Mouse (Mus musculus) CH12.LX (cell line): Measurements from ENCODE around the gene Tcirg1. TPM values are rescaled to one million over a fixed set of nuclear protein-coding genes. Genes with fewer than 3 reads are reported as not detected.

Source experiments
- DNase-seq: peaks from one replicate; pipeline ENCODE4 v3.0.0-alpha.2; 2013; ENCODE audit errors: extremely low read depth
- H3K27ac ChIP-seq: 2 replicates; pipeline ENCODE4 v1.5.1; 2012; ENCODE audit warnings: low read depth, mild to moderate bottlenecking, control low read depth, moderate library complexity; ENCODE audit not compliant: insufficient read depth
- H3K27me3 ChIP-seq: replicated peaks from 2 replicates; pipeline ENCODE3; 2012; ENCODE audit warnings: inconsistent platforms
- H3K36me3 ChIP-seq, 2 experiments: replicated peaks in 1 of 2; 2 replicates each; pipeline versions ENCODE3 to v1.6.1; 2012; ENCODE audit warnings: inconsistent platforms in 1 of 2, low read length in 1 of 2, mild to moderate bottlenecking in 1 of 2, mixed read lengths in 1 of 2, moderate library complexity in 1 of 2; ENCODE audit not compliant: control insufficient read depth in 1 of 2, insufficient read depth in 1 of 2
- H3K4me1 ChIP-seq, 2 experiments: 2 replicates each; pipeline ENCODE4 v1.6.1; 2012; ENCODE audit warnings: inconsistent platforms in 1 of 2, moderate library complexity in 1 of 2; ENCODE audit not compliant: insufficient read depth in 2 of 2, control insufficient read depth in 1 of 2
- H3K4me2 ChIP-seq: 2 replicates; pipeline ENCODE4 v1.6.1; 2012; ENCODE audit warnings: low read depth, mild to moderate bottlenecking, control low read depth; ENCODE audit not compliant: poor library complexity, insufficient read depth, severe bottlenecking
- H3K4me3 ChIP-seq, 3 experiments: fragments of 150-350 bp in 1 of 3; sonication (generic) in 1 of 3; replicated peaks in 1 of 3; 2 replicates each; pipeline versions ENCODE3 to v1.5.1; 2011 to 2012; ENCODE audit warnings: low read depth in 2 of 3, low read length in 2 of 3, mild to moderate bottlenecking in 2 of 3, moderate library complexity in 2 of 3, control low read depth in 1 of 3, improper control_type of control experiment in 1 of 3, inconsistent platforms in 1 of 3, mixed read lengths in 1 of 3; ENCODE audit not compliant: poor library complexity in 1 of 3
- H3K79me2 ChIP-seq: replicated peaks from 2 replicates; pipeline ENCODE4 v1.6.1; 2012; ENCODE audit warnings: mild to moderate bottlenecking, moderate library complexity; ENCODE audit not compliant: control insufficient read depth, poor library complexity, insufficient read depth, severe bottlenecking; ENCODE audit errors: extremely low read depth
- H3K9ac ChIP-seq: 2 replicates; pipeline ENCODE4 v1.6.1; 2012; ENCODE audit warnings: low read depth, mild to moderate bottlenecking, control low read depth, moderate library complexity; ENCODE audit not compliant: insufficient read depth
- H3K9me3 ChIP-seq: replicated peaks from 2 replicates; pipeline ENCODE3; 2012; ENCODE audit warnings: low read length, inconsistent platforms, mixed read lengths
- BHLHE40 ChIP-seq: IDR thresholded peaks from 2 replicates; pipeline ENCODE4 v1.6.1; 2011; ENCODE audit warnings: mild to moderate bottlenecking, low read depth, low read length, improper control_type of control experiment
- CHD1 ChIP-seq: IDR thresholded peaks from 2 replicates; pipeline ENCODE4 v1.6.1; 2012; ENCODE audit warnings: low read depth, low read length, improper control_type of control experiment, inconsistent platforms
- E2F4 ChIP-seq: IDR thresholded peaks from 2 replicates; pipeline ENCODE4 v1.6.1; 2011; ENCODE audit warnings: low read depth, low read length, improper control_type of control experiment; ENCODE audit not compliant: insufficient replicate concordance
- EP300 ChIP-seq: IDR thresholded peaks from 2 replicates; pipeline ENCODE4 v1.6.1; 2011; ENCODE audit warnings: low read length, improper control_type of control experiment
- GABPA ChIP-seq: IDR thresholded peaks from 2 replicates; pipeline ENCODE4 v1.6.1; 2012; ENCODE audit warnings: low read depth, low read length, improper control_type of control experiment, inconsistent platforms; ENCODE audit not compliant: insufficient replicate concordance
- HCFC1 ChIP-seq: IDR thresholded peaks from 2 replicates; pipeline ENCODE4 v1.6.1; 2012; ENCODE audit warnings: low read depth, mild to moderate bottlenecking, inconsistent platforms, low read length, improper control_type of control experiment
- IRF4 ChIP-seq: IDR thresholded peaks from 2 replicates; pipeline ENCODE4 v1.6.1; 2014; ENCODE audit warnings: low read depth, mild to moderate bottlenecking, inconsistent platforms, low read length, improper control_type of control experiment
- JUND ChIP-seq: conservative IDR thresholded peaks from 2 replicates; pipeline ENCODE4 v1.6.1; 2011; ENCODE audit warnings: low read depth, low read length, improper control_type of control experiment
- KAT2A ChIP-seq: IDR thresholded peaks from 2 replicates; pipeline ENCODE4 v1.6.1; 2012; ENCODE audit warnings: low read length, improper control_type of control experiment, inconsistent platforms; ENCODE audit not compliant: insufficient replicate concordance
- MAFK ChIP-seq: IDR thresholded peaks from 2 replicates; pipeline ENCODE4 v1.6.1; 2011; ENCODE audit warnings: low read length, improper control_type of control experiment; ENCODE audit not compliant: insufficient replicate concordance
- MAZ ChIP-seq: IDR thresholded peaks from 2 replicates; pipeline ENCODE4 v1.6.1; 2012; ENCODE audit warnings: low read depth, mild to moderate bottlenecking, inconsistent platforms, low read length, improper control_type of control experiment, moderate library complexity
- MEF2A ChIP-seq: IDR thresholded peaks from 2 replicates; pipeline ENCODE4 v1.6.1; 2014; ENCODE audit warnings: low read depth, mild to moderate bottlenecking, inconsistent platforms, low read length, improper control_type of control experiment, borderline replicate concordance
- MXI1 ChIP-seq: IDR thresholded peaks from 2 replicates; pipeline ENCODE4 v1.6.1; 2011; ENCODE audit warnings: mild to moderate bottlenecking, low read depth, low read length, improper control_type of control experiment
- MYC ChIP-seq: IDR thresholded peaks from 2 replicates; pipeline ENCODE4 v1.6.1; 2011; ENCODE audit warnings: low read depth, mild to moderate bottlenecking, improper control_type of control experiment, low read length
- NRF1 ChIP-seq: IDR thresholded peaks from 2 replicates; pipeline ENCODE4 v1.6.1; 2014; ENCODE audit warnings: low read depth, mild to moderate bottlenecking, inconsistent platforms, low read length, improper control_type of control experiment, moderate library complexity
- POLR2AphosphoS2 ChIP-seq: IDR thresholded peaks from 2 replicates; pipeline ENCODE4 v1.6.1; 2011; ENCODE audit warnings: low read depth, low read length, improper control_type of control experiment
- RAD21 ChIP-seq: IDR thresholded peaks from 2 replicates; pipeline ENCODE4 v1.6.1; 2011; ENCODE audit warnings: low read depth, mild to moderate bottlenecking, low read length, improper control_type of control experiment, moderate library complexity
- RCOR1 ChIP-seq: conservative IDR thresholded peaks from 2 replicates; pipeline ENCODE4 v1.6.1; 2012; ENCODE audit warnings: low read depth, mild to moderate bottlenecking, inconsistent platforms, low read length, improper control_type of control experiment
- SIN3A ChIP-seq: IDR thresholded peaks from 2 replicates; pipeline ENCODE4 v1.6.1; 2012; ENCODE audit warnings: low read length, improper control_type of control experiment, inconsistent platforms
- TBP ChIP-seq: conservative IDR thresholded peaks from 2 replicates; pipeline ENCODE4 v1.6.1; 2011; ENCODE audit warnings: low read depth, low read length, improper control_type of control experiment
- USF1 ChIP-seq: IDR thresholded peaks from 2 replicates; pipeline ENCODE4 v1.6.1; 2014; ENCODE audit warnings: low read depth, mild to moderate bottlenecking, inconsistent platforms, low read length, improper control_type of control experiment
- USF2 ChIP-seq: conservative IDR thresholded peaks from 2 replicates; pipeline ENCODE4 v1.6.1; 2011; ENCODE audit warnings: low read depth, low read length, improper control_type of control experiment
- ZC3H11A ChIP-seq: IDR thresholded peaks from 2 replicates; pipeline ENCODE4 v1.6.1; 2012; ENCODE audit warnings: low read depth, mild to moderate bottlenecking, inconsistent platforms, low read length, improper control_type of control experiment
- ZKSCAN1 ChIP-seq: IDR thresholded peaks from 2 replicates; pipeline ENCODE4 v1.6.1; 2012; ENCODE audit warnings: low read depth, inconsistent platforms, low read length, improper control_type of control experiment, borderline replicate concordance
- ZMIZ1 ChIP-seq: IDR thresholded peaks from 2 replicates; pipeline ENCODE4 v1.6.1; 2012; ENCODE audit warnings: low read depth, mild to moderate bottlenecking, inconsistent platforms, low read length, improper control_type of control experiment
- ZNF384 ChIP-seq: IDR thresholded peaks from 2 replicates; pipeline ENCODE4 v1.6.1; 2012; ENCODE audit warnings: low read depth, low read length, improper control_type of control experiment, inconsistent platforms
- dilution Hi-C: fragments of 300-500 bp; cut with MboI; formaldehyde crosslinking; loops from 2 replicates; pipeline ENCODE4 v1.14.3; 2020; ENCODE audit warnings: low sequenced_read_pairs; ENCODE audit not compliant: extremely low pct_unique_long_range_greater_than_20kb, extremely low pct_ligation_motif_present
- in situ Hi-C: fragments of 300-500 bp; cut with MboI; formaldehyde crosslinking; loops from 3 replicates; pipeline ENCODE4 v1.14.3; 2019; ENCODE audit warnings: low sequenced_read_pairs, low pct_ligation_motif_present, low pct_unique_long_range_greater_than_20kb, mixed read lengths
- polyA plus RNA-seq: library from polyadenylated mRNA; unstranded; fragments of >175 nt; gene quantifications from 2 replicates; pipeline ENCODE4 v1.2.1, GENCODE M21; 2012; ENCODE audit warnings: low read depth; ENCODE audit not compliant: insufficient read length
- total RNA-seq, 2 experiments: library from RNA; depleted of rRNA; stranded (reverse); fragments of 300-350 nt in 1 of 2; fragments of >200 nt in 1 of 2; gene quantifications; 2 replicates each; pipeline ENCODE4 v1.2.3; 2012 to 2014

Gene Tcirg1
- total and polyA plus RNA-seq, 3 experiments: 46.6 to 62.8 (median 48.5) TPM

GRCm38 (mm10) chr19:3896208-3896607, 10.7 kb downstream of the Tcirg1 start:
- no peak for TF ChIP-seq E2F4
- no peak for TF ChIP-seq EP300
- no peak for TF ChIP-seq GABPA
- TF ChIP-seq NRF1: no peak
- TF ChIP-seq MAZ: no peak
- no peak for TF ChIP-seq CHD1
- TF ChIP-seq ZKSCAN1: no peak
- TF ChIP-seq ZNF384: no peak
- TF ChIP-seq HCFC1: no peak
- no peak for TF ChIP-seq TBP
- TF ChIP-seq SIN3A: no peak
- TF ChIP-seq ZMIZ1: no peak
- TF ChIP-seq ZC3H11A: no peak
- TF ChIP-seq USF1: no peak
- TF ChIP-seq JUND: no peak
- TF ChIP-seq MYC: no peak
- no peak for TF ChIP-seq IRF4
- TF ChIP-seq, all 38 proteins: peak for 0
- dilution Hi-C loops (no loop called here), in situ Hi-C loops (no loop called here)
- no peak overlapping the region for H3K9ac ChIP-seq
- H3K4me1 ChIP-seq: peaks cover 11 to 19% of the 10 kb centered on the region in 2 experiments
- H3K9me3 ChIP-seq: no peaks in the 10 kb centered on the region
- no peak overlapping the region for H3K4me3 ChIP-seq
- peaks cover 68 to 86% of the 10 kb centered on the region in 2 experiments for H3K36me3 ChIP-seq
- DNase-seq: no peak
- H3K79me2 ChIP-seq: no peaks in the 10 kb centered on the region
- H3K4me2 ChIP-seq: no peak overlapping the region
- H3K27ac ChIP-seq: no peak overlapping the region
- no peaks in the 10 kb centered on the region for H3K27me3 ChIP-seq

DNA sequence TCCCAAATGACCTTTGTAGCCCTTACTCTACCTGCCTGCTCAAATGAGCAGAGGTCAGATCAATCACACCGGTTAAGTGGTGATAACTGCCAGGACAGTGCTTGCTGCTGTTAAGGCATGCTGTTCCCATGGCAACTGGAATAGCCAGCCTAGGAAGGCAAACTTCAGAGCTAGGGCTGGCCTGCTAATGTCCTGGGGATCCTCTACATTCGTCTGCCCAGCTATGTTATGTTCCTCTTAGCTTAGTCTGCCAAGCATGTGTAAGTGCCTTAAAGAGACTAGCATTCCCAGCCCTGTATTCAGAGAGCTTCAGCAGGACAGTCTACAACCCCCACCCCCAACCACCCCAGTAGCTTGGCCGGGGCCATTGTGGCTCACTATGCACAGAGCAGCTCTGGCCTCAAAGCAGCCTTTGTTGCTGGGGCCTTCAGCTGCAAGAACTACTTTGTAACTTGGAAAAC, 11.7 kb downstream of the Tcirg1 start:
- dilution Hi-C loops: no loop called here
- H3K9ac ChIP-seq: no peak overlapping the region
- TF ChIP-seq USF2 (no peak), MYC (no peak), MXI1 (no peak), BHLHE40 (no peak), MEF2A (no peak), E2F4 (no peak), JUND (no peak), MAZ (no peak), POLR2AphosphoS2 (no peak), KAT2A (no peak), RCOR1 (no peak), MAFK (no peak), RAD21 (no peak)
- DNase-seq: no peak
- peaks cover 11 to 19% of the 10 kb centered on the region in 2 experiments for H3K4me1 ChIP-seq
- H3K4me3 ChIP-seq: no peak overlapping the region
- no peaks in the 10 kb centered on the region for H3K9me3 ChIP-seq
- no peak overlapping the region for H3K27ac ChIP-seq
- no peaks in the 10 kb centered on the region for H3K79me2 ChIP-seq
- peaks cover 70 to 91% of the 10 kb centered on the region in 2 experiments for H3K36me3 ChIP-seq
- in situ Hi-C loops: no loop called here
- H3K4me2 ChIP-seq: no peak overlapping the region
- H3K27me3 ChIP-seq: no peaks in the 10 kb centered on the region
